Mouse (Mus musculus): ENCODE data around the gene Phc3.

GRCm38 (mm10) chr3:30899407-30899806 is 69.8 kb downstream of the Phc3 start:
- TF ChIP-seq NELFE (IDR thresholded peaks at IDR 0.05; ENCODE audit: low read depth, low read length) (no peak), MAZ (IDR thresholded peaks at IDR 0.05; ENCODE audit: low read depth, low read length) (no peak), MXI1 (IDR thresholded peaks at IDR 0.05; ENCODE audit: low read depth, low read length) (no peak)
